Mouse (Mus musculus) G1E (cell line): ENCODE measurements around the gene Ifitm10.

Experiments used
- CTCF ChIP-seq: IDR thresholded peaks from 2 replicates; pipeline ENCODE4 v1.5.1; 2012; ENCODE audit warnings: low read depth, low read length, inconsistent platforms, mixed read lengths
- POLR2AphosphoS5 ChIP-seq: IDR thresholded peaks from 2 replicates; pipeline ENCODE4 v1.6.1; 2012; ENCODE audit warnings: low read depth, low read length, inconsistent platforms; ENCODE audit not compliant: insufficient replicate concordance

DNA sequence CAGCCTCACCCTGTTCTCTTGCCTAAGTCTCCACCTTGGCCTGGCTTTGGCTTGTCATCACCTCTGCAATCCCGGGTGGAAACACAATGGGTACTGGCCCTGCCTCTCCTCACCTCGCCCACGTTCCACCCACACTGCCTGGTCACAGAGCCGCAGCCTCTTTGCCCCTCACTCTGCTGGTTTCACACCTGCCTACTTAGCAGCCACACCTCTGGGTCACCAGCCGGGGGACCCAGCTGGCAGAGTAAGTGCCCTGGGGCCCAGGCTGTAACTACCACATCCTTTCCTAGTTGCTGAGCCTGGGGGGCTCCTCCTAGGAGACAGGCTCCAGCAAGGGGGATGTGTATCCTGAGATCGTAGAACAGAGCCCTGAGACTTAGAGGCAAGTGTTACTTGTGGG lies 5.6 kb upstream of the Ifitm10 start:
- TF ChIP-seq CTCF (no peak), POLR2AphosphoS5 (0 out of 2 replicates have a peak, but pooled peaks have one; percentile 11)
